Mouse (Mus musculus): ENCODE measurements around the gene Gramd1b.

DNA sequence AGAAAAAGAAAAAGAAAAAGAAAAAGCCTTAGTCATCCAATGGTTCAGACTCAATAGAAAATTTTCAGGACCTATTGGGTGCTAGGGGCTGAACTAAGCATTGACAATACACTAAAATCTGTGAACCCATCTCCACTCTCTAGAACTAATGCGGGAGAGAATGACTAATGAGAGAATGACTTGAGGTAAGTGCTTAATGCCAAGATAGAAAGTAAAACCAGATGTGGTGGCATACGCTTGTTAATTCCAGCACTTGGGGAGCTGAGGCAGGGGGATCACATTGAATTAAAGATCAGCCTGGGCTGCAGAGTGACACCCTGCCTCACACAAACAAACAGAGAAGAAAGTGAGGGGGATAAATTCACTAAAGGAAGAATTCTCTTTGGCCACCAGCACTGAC lies 131.0 kb downstream of the Gramd1b start:
- TF ChIP-seq CTCF (IDR thresholded peaks at IDR 0.05) (no peak), EP300 (IDR thresholded peaks at IDR 0.05) (no peak)
